Mouse (Mus musculus) forebrain, postnatal 0 days (tissue): Measurements from ENCODE around the gene Ehbp1l1. TPM values are rescaled to one million over a fixed set of nuclear protein-coding genes. Genes with fewer than 3 reads are reported as not detected.

ENCODE experiments used
- ATAC-seq: fragments of 200-750 bp; cut with Nextera tagmentation; 2 replicates; pipeline ENCODE4 v1.8.0; 2017; ENCODE audit warnings: mild to moderate bottlenecking, moderate library complexity
- DNase-seq: peaks from one replicate; pipeline ENCODE4 v3.0.0-alpha.2; 2015
- H3K27ac ChIP-seq: fragments of 300-500 bp; sonication (generic); 2 replicates; pipeline ENCODE4 v1.5.1; 2014; ENCODE audit warnings: low read depth, mild to moderate bottlenecking, antibody characterized with exemption, low read length, moderate library complexity, mixed read lengths
- H3K27me3 ChIP-seq: fragments of 300-500 bp; sonication (generic); 2 replicates; pipeline ENCODE4 v1.6.1; 2014; ENCODE audit warnings: mild to moderate bottlenecking, low read length, mixed read lengths; ENCODE audit not compliant: insufficient read depth
- H3K36me3 ChIP-seq: fragments of 300-500 bp; sonication (generic); 2 replicates; pipeline ENCODE4 v1.6.1; 2014; ENCODE audit warnings: mild to moderate bottlenecking, moderate library complexity; ENCODE audit not compliant: insufficient read depth
- H3K4me1 ChIP-seq: fragments of 300-500 bp; sonication (generic); 2 replicates; pipeline ENCODE4 v1.6.1; 2014; ENCODE audit warnings: antibody characterized with exemption; ENCODE audit not compliant: insufficient read depth
- H3K4me2 ChIP-seq: fragments of 300-500 bp; sonication (generic); 2 replicates; pipeline ENCODE4 v1.6.1; 2014; ENCODE audit warnings: low read depth, mild to moderate bottlenecking, moderate library complexity
- H3K4me3 ChIP-seq: fragments of 300-500 bp; sonication (generic); 2 replicates; pipeline ENCODE4 v1.5.1; 2014; ENCODE audit warnings: low read depth, low read length, mixed read lengths
- H3K9ac ChIP-seq: fragments of 300-500 bp; sonication (generic); 2 replicates; pipeline ENCODE4 v1.6.1; 2014; ENCODE audit warnings: mild to moderate bottlenecking
- H3K9me3 ChIP-seq: fragments of 300-500 bp; sonication (generic); 2 replicates; pipeline ENCODE4 v1.6.1; 2016; ENCODE audit warnings: low read length
- CTCF ChIP-seq: sonication (generic); IDR thresholded peaks from 2 replicates; pipeline ENCODE4 v1.5.1; 2016; ENCODE audit warnings: antibody characterized with exemption, control low read depth, low read depth
- WGBS: fragments of 180-500 bp; shearing (Covaris S2); extraction: QIAGEN DNeasy Blood & Tissue Kit; methylation state at CpG from one replicate; pipeline ENCODE4 v1.1.7; 2014; 5-methylcytosine and 5-hydroxymethylcytosine counted together
- polyA plus RNA-seq: library from polyadenylated mRNA; unstranded; fragments of >200 nt; fragmentation: Nextera tagmentation; extraction: Ambion mirVana; gene quantifications from 2 replicates; pipeline ENCODE4 v1.2.1, GENCODE M21; 2015
- total RNA-seq: library from RNA; depleted of rRNA; stranded (reverse); fragments of >200 nt; gene quantifications from 2 replicates; pipeline ENCODE4 v1.2.3, GENCODE M21; 2014

The Ehbp1l1 gene
- total and polyA plus RNA-seq, 2 experiments from 2014 or later, result 33.2 to 53.0 TPM

DNA sequence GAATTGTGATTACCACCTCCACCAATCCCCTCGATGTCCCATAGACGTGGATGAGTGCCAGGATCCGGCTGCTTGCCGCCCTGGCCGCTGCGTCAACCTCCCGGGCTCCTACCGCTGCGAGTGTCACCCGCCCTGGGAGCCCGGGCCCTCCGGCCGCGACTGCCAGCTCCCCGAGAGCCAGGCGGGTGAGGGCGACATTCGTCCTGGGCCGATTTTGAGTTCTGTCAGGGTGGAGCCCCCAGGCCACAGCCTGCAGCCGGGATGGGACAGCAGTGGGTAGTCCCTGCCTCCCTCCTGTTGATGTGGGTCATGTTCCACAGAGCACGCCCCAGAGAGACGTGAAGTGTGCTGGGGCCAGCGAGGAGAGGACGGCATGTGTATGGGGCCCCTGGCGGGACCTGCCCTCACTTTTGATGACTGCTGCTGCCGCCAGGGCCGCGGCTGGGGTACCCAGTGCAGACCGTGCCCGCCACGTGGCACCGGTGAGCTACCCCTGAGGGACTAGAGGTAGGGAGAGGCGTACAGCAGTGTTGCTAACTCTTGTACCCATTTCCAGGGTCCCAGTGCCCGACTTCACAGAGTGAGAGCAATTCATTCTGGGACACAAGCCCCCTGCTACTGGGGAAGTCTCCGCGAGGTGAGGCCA, 31.0 kb upstream of the Ehbp1l1 start:
- peak overlapping the region; percentile 34 for H3K4me2 ChIP-seq
- H3K36me3 ChIP-seq, result peaks cover 48% of the 10 kb centered on the region
- no peak for TF ChIP-seq CTCF
- ATAC-seq (peak; percentile 19; the same call in 1 of the 2 replicates), DNase-seq (no peak)
- WGBS, result 22% methylated on average over 36 of the region's 36 CpGs
- H3K27me3 ChIP-seq, result peaks cover 7% of the 10 kb centered on the region
- H3K9me3 ChIP-seq, result no peaks in the 10 kb centered on the region
- H3K4me3 ChIP-seq, result 0 out of 2 replicates have a peak overlapping the region, but pooled peaks have one; percentile 4
- H3K27ac ChIP-seq, result no peak overlapping the region
- H3K9ac ChIP-seq, result peak overlapping the region; percentile 31; the same call in 1 of the 2 replicates
- no peaks in the 10 kb centered on the region for H3K4me1 ChIP-seq

DNA sequence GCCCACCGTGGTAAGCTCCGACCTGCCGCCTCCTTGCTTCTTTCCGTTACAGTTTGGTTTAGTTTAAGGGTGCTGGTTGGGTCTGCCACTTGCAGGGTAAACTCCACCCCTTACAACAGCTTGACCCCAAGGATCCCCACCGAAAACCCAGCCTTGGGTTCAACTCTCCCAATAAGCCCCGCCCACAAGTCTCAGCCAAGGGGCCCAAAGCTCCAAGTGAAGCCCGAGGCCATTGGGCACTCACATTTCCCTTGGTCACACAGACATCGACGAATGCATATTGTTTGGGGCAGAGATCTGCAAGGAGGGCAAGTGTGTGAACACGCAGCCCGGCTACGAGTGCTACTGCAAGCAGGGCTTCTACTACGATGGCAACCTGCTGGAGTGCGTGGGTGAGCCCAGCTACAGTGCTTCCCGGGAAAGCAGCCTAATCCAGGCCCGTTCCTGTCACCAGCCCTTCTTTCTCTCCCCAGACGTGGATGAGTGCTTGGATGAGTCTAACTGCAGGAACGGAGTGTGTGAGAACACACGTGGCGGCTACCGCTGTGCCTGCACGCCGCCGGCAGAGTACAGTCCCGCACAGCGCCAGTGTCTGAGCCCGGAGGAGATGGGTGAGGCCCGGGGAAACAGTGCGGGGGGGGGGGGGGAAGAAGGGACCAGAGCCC, 30.3 kb upstream of the Ehbp1l1 start:
- Histone ChIP-seq H3K27me3 (peaks cover 7% of the 10 kb centered on the region), H3K27ac (no peak overlapping the region), H3K9me3 (no peaks in the 10 kb centered on the region), H3K36me3 (peaks cover 43% of the 10 kb centered on the region), H3K4me3 (0 out of 2 replicates have a peak overlapping the region, but pooled peaks have one; percentile 4), H3K9ac (peak overlapping the region; percentile 31; the same call in 1 of the 2 replicates), H3K4me1 (no peaks in the 10 kb centered on the region), H3K4me2 (peak overlapping the region; percentile 34)
- DNase-seq, result peak; percentile 56
- no peak for TF ChIP-seq CTCF
- 11% methylated on average over 27 of the region's 29 CpGs for WGBS
- peak; percentile 79 for ATAC-seq

DNA sequence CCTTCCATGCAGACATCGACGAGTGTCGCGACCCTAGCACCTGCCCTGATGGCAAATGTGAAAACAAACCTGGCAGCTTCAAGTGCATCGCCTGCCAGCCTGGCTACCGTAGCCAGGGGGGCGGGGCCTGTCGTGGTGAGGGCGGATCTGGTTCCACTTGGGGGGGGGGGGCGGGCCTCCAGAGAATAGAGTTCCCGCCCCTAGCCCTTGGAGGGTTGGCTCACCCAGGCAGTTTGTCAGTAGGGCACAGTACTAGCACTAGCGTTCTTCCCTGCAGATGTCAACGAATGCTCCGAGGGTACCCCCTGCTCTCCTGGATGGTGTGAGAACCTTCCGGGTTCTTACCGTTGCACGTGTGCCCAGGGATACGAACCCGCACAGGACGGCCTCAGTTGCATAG, 25.6 kb upstream of the Ehbp1l1 start:
- Histone ChIP-seq H3K9me3 (no peaks in the 10 kb centered on the region), H3K9ac (no peak overlapping the region), H3K27ac (no peak overlapping the region), H3K4me3 (no peak overlapping the region), H3K4me1 (0 out of 2 replicates have a peak, but pooled peaks cover 2% of the 10 kb centered on the region), H3K4me2 (no peak overlapping the region), H3K36me3 (no peaks in the 10 kb centered on the region), H3K27me3 (no peaks in the 10 kb centered on the region)
- TF ChIP-seq CTCF, result no peak
- ATAC-seq, result peak; percentile 54
- 10% methylated on average over 20 of the region's 20 CpGs for WGBS
- DNase-seq, result no peak

DNA sequence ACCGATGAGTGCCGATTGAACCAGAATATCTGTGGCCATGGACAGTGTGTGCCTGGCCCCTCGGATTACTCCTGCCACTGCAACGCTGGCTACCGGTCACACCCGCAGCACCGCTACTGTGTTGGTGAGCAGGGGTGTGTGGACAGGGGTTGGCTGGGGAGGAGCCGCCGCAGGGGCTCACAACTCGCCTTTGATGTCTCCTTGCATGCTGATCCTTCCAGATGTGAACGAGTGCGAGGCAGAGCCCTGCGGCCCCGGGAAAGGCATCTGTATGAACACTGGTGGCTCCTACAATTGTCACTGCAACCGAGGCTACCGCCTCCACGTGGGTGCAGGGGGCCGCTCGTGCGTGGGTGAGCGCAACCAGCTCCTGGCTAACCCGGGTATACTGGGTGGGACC, 24.8 kb upstream of the Ehbp1l1 start:
- Histone ChIP-seq H3K4me2 (no peak overlapping the region), H3K4me3 (no peak overlapping the region), H3K4me1 (0 out of 2 replicates have a peak, but pooled peaks cover 8% of the 10 kb centered on the region), H3K9ac (no peak overlapping the region), H3K27ac (no peak overlapping the region), H3K9me3 (no peaks in the 10 kb centered on the region), H3K36me3 (no peaks in the 10 kb centered on the region; the same call in 1 of the 2 replicates), H3K27me3 (no peaks in the 10 kb centered on the region)
- no peak for ATAC-seq
- DNase-seq, result no peak
- 16% methylated on average over 22 of the region's 22 CpGs for WGBS
- no peak for TF ChIP-seq CTCF

DNA sequence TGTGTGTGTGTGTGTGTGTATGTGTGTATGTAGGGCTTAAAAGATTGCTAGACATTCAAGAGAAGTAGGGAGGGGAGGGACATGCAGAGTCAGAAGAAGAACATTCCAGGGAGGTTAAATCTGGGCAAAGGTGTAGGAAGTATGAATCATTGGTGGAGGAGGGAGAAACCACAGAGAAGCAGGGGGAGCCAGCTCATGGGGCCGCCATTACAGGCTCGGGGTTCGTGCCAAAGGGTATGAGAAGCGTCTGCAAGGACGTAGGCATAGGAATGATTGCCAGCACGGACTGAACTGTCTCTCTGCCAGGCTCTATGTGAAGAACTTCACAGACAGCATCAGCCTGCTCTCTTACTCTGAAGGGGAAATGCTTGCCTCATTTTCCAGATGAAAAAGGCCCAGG, 23.4 kb upstream of the Ehbp1l1 start:
- no peak for TF ChIP-seq CTCF
- Histone ChIP-seq H3K9ac (no peak overlapping the region), H3K27me3 (no peaks in the 10 kb centered on the region), H3K4me1 (0 out of 2 replicates have a peak, but pooled peaks cover 14% of the 10 kb centered on the region), H3K27ac (no peak overlapping the region), H3K4me2 (no peak overlapping the region), H3K36me3 (no peaks in the 10 kb centered on the region; the same call in 1 of the 2 replicates), H3K9me3 (no peaks in the 10 kb centered on the region), H3K4me3 (no peak overlapping the region)
- WGBS, result 63% methylated on average over 6 of the region's 6 CpGs
- DNase-seq (no peak), ATAC-seq (no peak)

DNA sequence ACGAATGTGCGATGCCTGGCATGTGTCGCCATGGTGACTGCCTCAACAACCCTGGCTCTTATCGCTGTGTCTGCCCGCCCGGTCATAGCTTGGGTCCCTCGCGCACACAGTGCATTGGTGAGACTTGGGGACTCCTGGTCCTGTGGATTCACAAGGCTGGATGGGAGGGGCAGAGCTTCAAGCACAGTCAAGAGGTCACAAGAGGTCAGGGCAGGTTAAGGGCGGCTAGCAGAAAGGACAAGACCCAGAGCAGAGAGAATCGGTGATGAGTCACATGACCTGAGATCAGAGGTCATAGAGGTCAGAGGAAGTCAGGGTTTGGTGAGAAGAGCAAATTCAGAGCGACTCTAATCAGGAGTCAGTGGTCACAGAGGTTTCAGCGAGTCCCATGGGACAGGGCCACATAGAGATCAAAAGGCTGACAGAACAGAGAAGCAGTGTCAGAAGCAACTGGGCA, 20.8 kb upstream of the Ehbp1l1 start:
- no peaks in the 10 kb centered on the region for H3K9me3 ChIP-seq
- no peaks in the 10 kb centered on the region; the same call in 1 of the 2 replicates for H3K36me3 ChIP-seq
- H3K27me3 ChIP-seq, result no peaks in the 10 kb centered on the region
- TF ChIP-seq CTCF, result no peak
- H3K27ac ChIP-seq, result no peak overlapping the region
- 35% methylated on average over 12 of the region's 12 CpGs for WGBS
- ATAC-seq, result peak; percentile 52
- H3K9ac ChIP-seq, result no peak overlapping the region
- no peak overlapping the region for H3K4me2 ChIP-seq
- 0 out of 2 replicates have a peak, but pooled peaks cover 16% of the 10 kb centered on the region for H3K4me1 ChIP-seq
- no peak overlapping the region for H3K4me3 ChIP-seq
- no peak for DNase-seq
